Mouse (Mus musculus): ENCODE measurements around the gene Pcolce2.

The Pcolce2 gene

DNA sequence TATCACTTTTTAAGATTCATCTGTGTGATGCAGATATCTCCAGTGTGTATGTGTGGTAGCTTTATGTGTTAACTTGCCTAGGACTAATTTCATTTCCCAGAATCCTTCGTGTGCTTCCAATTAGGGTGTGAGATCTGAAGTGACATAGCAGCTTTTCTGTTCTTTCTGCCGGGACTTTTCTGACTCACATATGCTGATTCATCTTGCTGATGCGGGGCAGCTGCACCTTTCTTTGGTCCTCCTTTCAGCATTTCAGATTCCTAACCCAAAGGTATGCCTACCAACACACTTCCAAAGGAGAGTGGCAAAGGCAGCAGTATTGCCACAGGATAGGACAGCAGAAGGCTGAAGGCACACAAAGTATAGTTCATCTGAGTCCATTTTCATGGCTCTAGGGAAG is 66.7 kb downstream of the Pcolce2 start:
- no peak for DNase-seq (ENCODE audit: low read depth in 2 of 2, low spot score in 2 of 2)

DNA sequence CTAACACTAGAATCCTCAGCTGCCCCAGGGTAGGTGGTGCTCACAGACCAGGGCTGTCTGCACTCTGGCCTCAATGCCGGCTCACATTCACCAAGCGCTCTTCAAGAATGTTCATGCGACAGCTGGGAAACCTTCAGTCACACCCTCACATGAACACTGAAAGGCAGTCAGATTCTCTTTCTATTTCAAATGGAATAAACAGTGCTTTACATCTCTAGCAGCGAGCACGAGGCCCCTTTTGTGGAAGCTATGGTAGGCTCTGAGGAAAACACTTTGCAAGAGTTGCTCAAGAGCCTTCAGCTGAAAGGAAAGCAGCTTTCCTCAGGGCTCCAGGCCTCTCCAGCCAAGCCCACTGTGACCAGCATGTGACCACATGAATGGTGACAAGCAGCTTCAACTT is 68.0 kb downstream of the Pcolce2 start:
- DNase-seq (ENCODE audit: low read depth in 2 of 2, low spot score in 2 of 2), result no peak

DNA sequence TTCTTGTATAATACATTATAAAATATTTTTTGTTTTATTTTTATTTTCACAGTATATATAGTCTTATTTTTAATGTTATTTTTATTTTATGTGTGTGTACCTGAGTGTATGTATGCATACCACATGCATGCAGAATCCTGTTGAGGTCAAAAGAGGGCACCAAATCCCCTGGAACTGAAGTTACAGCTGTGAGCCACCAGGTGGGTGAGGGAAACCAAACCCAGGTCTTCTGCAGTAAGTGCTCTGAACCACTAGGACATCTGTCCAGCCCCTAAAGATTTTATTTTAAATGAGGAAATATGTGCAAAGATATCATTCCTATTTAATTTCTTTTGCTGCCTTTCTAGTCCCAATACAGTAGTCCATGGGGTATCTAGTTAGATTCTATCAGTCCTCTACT is 71.5 kb downstream of the Pcolce2 start:
- DNase-seq (ENCODE audit: low read depth in 2 of 2, low spot score in 2 of 2), result no peak

DNA sequence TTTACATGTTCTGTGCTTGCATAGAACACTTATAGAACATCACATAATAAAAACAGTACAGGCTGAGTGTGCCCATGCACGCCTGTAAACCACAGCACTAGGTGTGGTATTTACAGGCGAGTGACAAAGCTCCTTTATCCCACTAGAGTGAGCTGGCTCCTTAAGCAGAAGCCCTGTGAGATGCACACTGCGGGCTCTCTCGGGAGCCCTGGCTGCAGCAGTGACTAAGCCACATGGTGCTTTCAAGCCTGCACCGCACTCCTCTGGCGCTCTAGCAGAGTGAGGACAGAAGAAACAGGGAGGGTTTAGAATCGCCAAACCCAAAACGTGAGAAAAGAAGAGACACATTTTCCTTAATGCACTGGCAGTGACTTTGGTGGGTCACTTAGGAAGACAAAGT is 75.2 kb downstream of the Pcolce2 start:
- DNase-seq (ENCODE audit: low read depth in 2 of 2, low spot score in 2 of 2), result no peak

DNA sequence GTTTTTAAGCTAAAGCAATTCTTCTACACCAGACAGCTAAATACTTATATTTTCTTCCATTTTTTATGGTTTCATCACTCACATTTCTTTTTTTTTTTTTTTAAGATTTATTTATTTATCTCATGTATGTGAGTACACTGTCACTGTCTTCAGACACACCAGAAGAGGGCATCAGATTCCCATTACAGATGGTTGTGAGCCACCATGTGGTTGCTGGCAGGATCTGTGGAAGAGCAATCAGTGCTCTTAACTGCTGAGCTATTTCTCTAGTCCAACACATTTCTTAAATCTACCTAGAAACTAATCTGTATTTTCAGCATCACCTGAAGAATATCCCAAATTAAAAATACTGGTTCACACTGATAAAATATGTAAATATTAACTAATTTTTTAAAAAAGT is 98.8 kb downstream of the Pcolce2 start:
- DNase-seq (ENCODE audit: low read depth in 2 of 2, low spot score in 2 of 2), result no peak

DNA sequence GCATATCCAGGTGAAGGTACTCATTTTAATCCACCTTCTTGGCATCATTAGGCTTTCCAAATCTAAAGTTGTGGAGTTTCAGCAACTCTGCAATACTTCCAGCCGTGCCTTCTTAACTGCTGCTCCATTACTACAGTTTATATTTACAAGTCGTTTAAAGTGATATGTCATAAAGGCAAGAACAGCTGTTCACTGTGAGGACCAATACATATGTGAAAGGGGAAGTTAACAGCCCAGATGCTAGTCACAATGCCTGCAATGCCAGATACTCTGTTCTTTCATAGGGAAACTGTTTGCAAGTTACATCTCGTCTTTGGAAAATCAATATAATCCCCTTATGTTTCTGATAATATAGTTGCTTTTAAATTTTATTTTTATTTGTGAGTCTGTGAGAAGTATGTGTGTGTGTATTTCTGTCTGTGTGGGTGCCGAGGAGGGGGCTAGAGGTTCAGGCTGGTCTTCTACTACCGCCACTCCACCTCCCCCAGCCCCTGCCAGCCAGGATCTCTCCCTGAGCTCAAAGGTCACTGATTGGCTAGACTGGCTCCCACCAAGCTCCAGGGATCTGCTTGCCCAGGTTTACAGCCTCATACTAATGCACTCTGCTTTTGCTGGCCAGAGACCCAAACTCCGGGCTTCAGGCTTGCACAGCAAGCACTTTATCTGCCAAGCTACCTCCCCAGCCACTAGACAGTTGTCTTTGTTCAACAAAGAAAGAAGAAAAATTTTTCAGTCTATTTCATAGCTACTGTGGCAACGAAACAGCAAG is 107.6 kb downstream of the Pcolce2 start:
- no peak for DNase-seq (ENCODE audit: low read depth in 2 of 2, low spot score in 2 of 2)

DNA sequence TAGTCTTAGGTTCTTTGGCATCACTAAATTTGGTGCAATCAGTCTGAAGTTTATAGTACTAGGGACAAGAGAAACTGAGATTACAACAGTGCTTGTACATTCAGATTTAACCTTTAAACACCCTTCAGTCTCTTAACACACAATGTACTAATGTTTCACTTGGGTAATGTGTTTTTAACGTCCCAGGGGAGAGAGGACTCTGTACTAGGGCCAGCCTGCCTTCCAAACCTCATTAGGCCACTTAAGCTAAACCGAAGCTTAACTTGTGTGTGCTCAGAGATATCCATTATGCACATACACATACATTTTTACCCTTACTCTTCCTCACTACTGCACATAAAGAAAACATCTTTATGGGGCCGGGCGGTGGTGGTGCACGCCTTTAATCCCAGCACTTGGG is 109.9 kb downstream of the Pcolce2 start:
- DNase-seq (ENCODE audit: low read depth in 2 of 2, low spot score in 2 of 2), result no peak
